Mouse (Mus musculus): ENCODE results near the gene Casc1. TPM values are rescaled to one million over a fixed set of nuclear protein-coding genes. Genes with fewer than 3 reads are reported as not detected.

The Casc1 gene
- polyA plus RNA-seq, 1 experiment from 2014 or later, result 0.14 TPM

- 61% methylated on average over 11 of the region's 11 CpGs for WGBS
- no peak overlapping the region for H3K4me3 ChIP-seq (replicated peaks)
- H3K27ac ChIP-seq, result no peak overlapping the region
- no peaks in the 10 kb centered on the region for H3K4me1 ChIP-seq (replicated peaks)
- no peaks in the 10 kb centered on the region for H3K9me3 ChIP-seq
- no peak overlapping the region for H3K4me2 ChIP-seq (replicated peaks)
- no peaks in the 10 kb centered on the region for H3K27me3 ChIP-seq (replicated peaks)
- no peak for ATAC-seq
- H3K36me3 ChIP-seq, result no peaks in the 10 kb centered on the region
- no peak overlapping the region for H3K9ac ChIP-seq
Observed at GRCm38 (mm10) chr6:145193446-145193845, 17.4 kb downstream of the Casc1 start.

- ATAC-seq, result peak; percentile 47; the same call in 1 of the 2 replicates
- Histone ChIP-seq H3K4me2 (replicated peaks) (no peak overlapping the region), H3K36me3 (no peaks in the 10 kb centered on the region)
Observed at GRCm38 (mm10) chr6:145193038-145193437, 17.8 kb downstream of the Casc1 start.

GRCm38 (mm10) chr6:145187093-145188088 lies 23.4 kb downstream of the Casc1 start:
- no peaks in the 10 kb centered on the region for H3K4me1 ChIP-seq (replicated peaks)
- peak overlapping the region; percentile 29 for H3K4me3 ChIP-seq (replicated peaks)
- H3K4me2 ChIP-seq (replicated peaks), result peak overlapping the region; percentile 48
- peak; percentile 61 for ATAC-seq
- no peaks in the 10 kb centered on the region for H3K27me3 ChIP-seq (replicated peaks)
- H3K36me3 ChIP-seq, result no peaks in the 10 kb centered on the region
- WGBS, result 59% methylated on average over 27 of the region's 27 CpGs
- no peaks in the 10 kb centered on the region for H3K9me3 ChIP-seq
- H3K27ac ChIP-seq, result no peak overlapping the region
- no peak overlapping the region for H3K9ac ChIP-seq

More at GRCm38 (mm10) chr6:145193038-145193437, 17.8 kb downstream of the Casc1 start:
- H3K27me3 ChIP-seq (replicated peaks), result no peaks in the 10 kb centered on the region
- no peak overlapping the region for H3K4me3 ChIP-seq (replicated peaks)
- no peak overlapping the region for H3K9ac ChIP-seq
- H3K9me3 ChIP-seq, result no peaks in the 10 kb centered on the region
- WGBS, result 75% methylated on average over 3 of the region's 3 CpGs
- no peaks in the 10 kb centered on the region for H3K4me1 ChIP-seq (replicated peaks)
- no peak overlapping the region for H3K27ac ChIP-seq

- Histone ChIP-seq H3K9ac (no peak overlapping the region), H3K4me2 (replicated peaks) (no peak overlapping the region), H3K4me3 (replicated peaks) (no peak overlapping the region), H3K9me3 (no peaks in the 10 kb centered on the region), H3K27me3 (replicated peaks) (no peaks in the 10 kb centered on the region), H3K27ac (no peak overlapping the region), H3K4me1 (replicated peaks) (no peaks in the 10 kb centered on the region), H3K36me3 (no peaks in the 10 kb centered on the region)
- ATAC-seq, result no peak
- WGBS, result 78% methylated on average over 1 of the region's 1 CpGs
Observed at GRCm38 (mm10) chr6:145186096-145186495, 24.7 kb downstream of the Casc1 start.

- Histone ChIP-seq H3K4me1 (replicated peaks) (no peaks in the 10 kb centered on the region), H3K27me3 (replicated peaks) (no peaks in the 10 kb centered on the region), H3K4me2 (replicated peaks) (no peak overlapping the region), H3K27ac (no peak overlapping the region), H3K4me3 (replicated peaks) (no peak overlapping the region), H3K9me3 (no peaks in the 10 kb centered on the region), H3K9ac (no peak overlapping the region), H3K36me3 (no peaks in the 10 kb centered on the region)
- WGBS, result 66% methylated on average over 8 of the region's 8 CpGs
- no peak for ATAC-seq
Observed at GRCm38 (mm10) chr6:145182044-145182443, 28.8 kb downstream of the Casc1 start.

GRCm38 (mm10) chr6:145179665-145180064 lies 31.1 kb downstream of the Casc1 start:
- H3K36me3 ChIP-seq, result no peaks in the 10 kb centered on the region
- no peak overlapping the region for H3K27ac ChIP-seq
- no peak for ATAC-seq
- peaks cover 9% of the 10 kb centered on the region for H3K4me1 ChIP-seq (replicated peaks)
- 45% methylated on average over 6 of the region's 6 CpGs for WGBS
- H3K4me3 ChIP-seq (replicated peaks), result no peak overlapping the region
- no peak overlapping the region for H3K9ac ChIP-seq
- no peaks in the 10 kb centered on the region; the same call in 1 of the 2 replicates for H3K27me3 ChIP-seq (replicated peaks)
- H3K4me2 ChIP-seq (replicated peaks), result no peak overlapping the region
- no peaks in the 10 kb centered on the region for H3K9me3 ChIP-seq

GRCm38 (mm10) chr6:145176474-145176873 lies 34.3 kb downstream of the Casc1 start:
- Histone ChIP-seq H3K9me3 (no peaks in the 10 kb centered on the region), H3K36me3 (no peaks in the 10 kb centered on the region), H3K9ac (no peak overlapping the region), H3K27me3 (replicated peaks) (no peaks in the 10 kb centered on the region; the same call in 1 of the 2 replicates), H3K4me3 (replicated peaks) (no peak overlapping the region), H3K4me2 (replicated peaks) (no peak overlapping the region), H3K4me1 (replicated peaks) (peaks cover 24% of the 10 kb centered on the region), H3K27ac (no peak overlapping the region)
- 59% methylated on average over 10 of the region's 10 CpGs for WGBS
- ATAC-seq, result no peak

GRCm38 (mm10) chr6:145175571-145175981 lies 35.2 kb downstream of the Casc1 start:
- peaks cover 24% of the 10 kb centered on the region for H3K4me1 ChIP-seq (replicated peaks)
- no peaks in the 10 kb centered on the region; the same call in 1 of the 2 replicates for H3K27me3 ChIP-seq (replicated peaks)
- no peak overlapping the region for H3K27ac ChIP-seq
- peak; percentile 73 for ATAC-seq
- WGBS, result 35% methylated on average over 9 of the region's 9 CpGs
- H3K9me3 ChIP-seq, result no peaks in the 10 kb centered on the region
- peak overlapping the region; percentile 40 for H3K4me2 ChIP-seq (replicated peaks)
- 0 out of 2 replicates have a peak overlapping the region, but pooled peaks have one; percentile 5 for H3K4me3 ChIP-seq (replicated peaks)
- H3K36me3 ChIP-seq, result no peaks in the 10 kb centered on the region
- no peak overlapping the region for H3K9ac ChIP-seq

- Histone ChIP-seq H3K36me3 (no peaks in the 10 kb centered on the region), H3K9ac (no peak overlapping the region), H3K4me1 (replicated peaks) (peaks cover 24% of the 10 kb centered on the region), H3K27ac (peak overlapping the region; percentile 56; the same call in 1 of the 2 replicates), H3K9me3 (no peaks in the 10 kb centered on the region), H3K4me3 (replicated peaks) (no peak overlapping the region), H3K4me2 (replicated peaks) (peak overlapping the region; percentile 31), H3K27me3 (replicated peaks) (no peaks in the 10 kb centered on the region; the same call in 1 of the 2 replicates)
- peak; percentile 96 for ATAC-seq
- WGBS, result 4% methylated on average over 11 of the region's 11 CpGs
Observed at GRCm38 (mm10) chr6:145173781-145174191, 37.0 kb downstream of the Casc1 start.

- WGBS, result 83% methylated on average over 14 of the region's 14 CpGs
Observed at GRCm38 (mm10) chr6:145171892-145172606, 38.8 kb downstream of the Casc1 start.

GRCm38 (mm10) chr6:145160581-145160980 lies 50.2 kb downstream of the Casc1 start:
- no peak for ATAC-seq
- Histone ChIP-seq H3K27me3 (replicated peaks) (no peaks in the 10 kb centered on the region), H3K9me3 (no peaks in the 10 kb centered on the region), H3K4me1 (replicated peaks) (no peaks in the 10 kb centered on the region), H3K4me2 (replicated peaks) (no peak overlapping the region), H3K4me3 (replicated peaks) (no peak overlapping the region), H3K9ac (no peak overlapping the region), H3K27ac (no peak overlapping the region), H3K36me3 (no peaks in the 10 kb centered on the region)
- WGBS, result 60% methylated on average over 5 of the region's 5 CpGs

More at GRCm38 (mm10) chr6:145171892-145172606, 38.8 kb downstream of the Casc1 start:
- ATAC-seq, result no peak
- Histone ChIP-seq H3K27me3 (replicated peaks) (no peaks in the 10 kb centered on the region; the same call in 1 of the 2 replicates), H3K27ac (no peak overlapping the region), H3K4me1 (replicated peaks) (peaks cover 24% of the 10 kb centered on the region), H3K9me3 (no peaks in the 10 kb centered on the region), H3K9ac (no peak overlapping the region), H3K4me3 (replicated peaks) (no peak overlapping the region), H3K36me3 (no peaks in the 10 kb centered on the region), H3K4me2 (replicated peaks) (no peak overlapping the region)

- H3K4me3 ChIP-seq (replicated peaks), result no peak overlapping the region
- no peaks in the 10 kb centered on the region for H3K4me1 ChIP-seq (replicated peaks)
- no peak overlapping the region for H3K9ac ChIP-seq
- no peaks in the 10 kb centered on the region for H3K36me3 ChIP-seq
- no peak for ATAC-seq
- H3K27ac ChIP-seq, result no peak overlapping the region
- WGBS, result 72% methylated on average over 4 of the region's 4 CpGs
- H3K9me3 ChIP-seq, result no peaks in the 10 kb centered on the region
- H3K27me3 ChIP-seq (replicated peaks), result no peaks in the 10 kb centered on the region
- no peak overlapping the region for H3K4me2 ChIP-seq (replicated peaks)
Observed at GRCm38 (mm10) chr6:145158619-145159018, 52.2 kb downstream of the Casc1 start.
